Mouse (Mus musculus) testis, adult 2 months (tissue): ENCODE measurements around the gene Wnt10b. TPM values are rescaled to one million over a fixed set of nuclear protein-coding genes. Genes with fewer than 3 reads are reported as not detected.
"Not testable (repeated sequence)": the region's sequence is repeated elsewhere in the genome, so short reads cannot be mapped to it uniquely, and the experiment has no call there.

Source experiments
- H3K27ac ChIP-seq: fragments of 200-500 bp; 2 replicates; pipeline ENCODE4 v1.5.1; 2012; ENCODE audit warnings: low read depth, low read length; ENCODE audit not compliant: control insufficient read depth, insufficient read depth
- H3K27me3 ChIP-seq: fragments of 200-500 bp; 2 replicates; pipeline ENCODE4 v1.6.1; 2012; ENCODE audit warnings: mild to moderate bottlenecking, low read length, moderate library complexity; ENCODE audit not compliant: control insufficient read depth, insufficient read depth
- H3K36me3 ChIP-seq: fragments of 200-500 bp; 2 replicates; pipeline ENCODE4 v1.6.1; 2012; ENCODE audit warnings: mild to moderate bottlenecking, low read length; ENCODE audit not compliant: control insufficient read depth, insufficient read depth
- H3K4me1 ChIP-seq: fragments of 200-500 bp; 2 replicates; pipeline ENCODE4 v1.6.1; 2012; ENCODE audit warnings: low read length; ENCODE audit not compliant: control insufficient read depth, insufficient read depth
- H3K4me3 ChIP-seq: fragments of 200-500 bp; 2 replicates; pipeline ENCODE4 v1.5.1; 2012; ENCODE audit warnings: low read depth, mild to moderate bottlenecking, low read length, moderate library complexity, mixed read lengths; ENCODE audit not compliant: control insufficient read depth
- CTCF ChIP-seq: fragments of 200-500 bp; IDR thresholded peaks from 2 replicates; pipeline ENCODE4 v1.5.1; 2012; ENCODE audit warnings: low read depth, mild to moderate bottlenecking, inconsistent platforms, low read length, moderate library complexity; ENCODE audit not compliant: control insufficient read depth, insufficient read depth, insufficient replicate concordance
- POLR2A ChIP-seq: fragments of 200-500 bp; IDR thresholded peaks from 2 replicates; pipeline ENCODE4 v1.6.1; 2012; ENCODE audit warnings: low read depth, mild to moderate bottlenecking, inconsistent platforms, low read length, moderate library complexity; ENCODE audit not compliant: control insufficient read depth
- polyA plus RNA-seq: library from polyadenylated mRNA; depleted of rRNA; stranded (reverse); fragments of >200 nt; gene quantifications from 2 replicates; pipeline ENCODE4 v1.2.3, GENCODE M21; 2012

Wnt10b gene
- polyA plus RNA-seq, 1 experiment = 0.47 TPM

- no peak for TF ChIP-seq POLR2A
- TF ChIP-seq CTCF = no peak
- H3K27me3 ChIP-seq = no peaks in the 10 kb centered on the region
- H3K27ac ChIP-seq = no peak overlapping the region
- no peaks in the 10 kb centered on the region; the same call in 1 of the 2 replicates for H3K36me3 ChIP-seq
- peaks cover 4% of the 10 kb centered on the region; the same call in 1 of the 2 replicates for H3K4me1 ChIP-seq
- H3K4me3 ChIP-seq = no peak overlapping the region
Observed at GRCm38 (mm10) chr15:98812741-98813424, 34.9 kb upstream of the Wnt10b start.

GRCm38 (mm10) chr15:98810212-98810611, 32.3 kb upstream of the Wnt10b start:
- not testable (repeated sequence) for H3K27me3 ChIP-seq

GRCm38 (mm10) chr15:98809390-98809789, 31.4 kb upstream of the Wnt10b start, which contains the start of gene Ddn:
Gene Ddn (minus strand): TSS chr15:98809490.
- no peak within 1 kb of the TSS for H3K4me3 ChIP-seq
- H3K27ac ChIP-seq = no peak within 1 kb of the TSS
- no peak for TF ChIP-seq POLR2A
- no peak for TF ChIP-seq CTCF

More at GRCm38 (mm10) chr15:98810212-98810611, 32.3 kb upstream of the Wnt10b start:
- H3K27ac ChIP-seq, H3K36me3 ChIP-seq, H3K4me3 ChIP-seq: not testable (repeated sequence)
- H3K4me1 ChIP-seq = peaks cover 23% of the 10 kb centered on the region

GRCm38 (mm10) chr15:98808651-98809134, 30.7 kb upstream of the Wnt10b start:
- no peaks in the 10 kb centered on the region for H3K36me3 ChIP-seq
- no peak overlapping the region for H3K27ac ChIP-seq
- TF ChIP-seq POLR2A (no peak), CTCF (no peak)
- peaks cover 3% of the 10 kb centered on the region; the same call in 1 of the 2 replicates for H3K27me3 ChIP-seq
- H3K4me3 ChIP-seq = no peak overlapping the region
- peaks cover 30% of the 10 kb centered on the region for H3K4me1 ChIP-seq

More at GRCm38 (mm10) chr15:98809390-98809789, 31.4 kb upstream of the Wnt10b start, which contains the start of gene Ddn:
- Histone ChIP-seq H3K27me3 (peaks cover 3% of the 10 kb centered on the region; the same call in 1 of the 2 replicates), H3K4me1 (peaks cover 25% of the 10 kb centered on the region), H3K36me3 (no peaks in the 10 kb centered on the region; the same call in 1 of the 2 replicates)

GRCm38 (mm10) chr15:98807895-98808650, 30.1 kb upstream of the Wnt10b start:
- Histone ChIP-seq H3K36me3 (no peaks in the 10 kb centered on the region), H3K27ac (no peak overlapping the region), H3K4me3 (no peak overlapping the region), H3K4me1 (peaks cover 30% of the 10 kb centered on the region), H3K27me3 (peaks cover 3% of the 10 kb centered on the region; the same call in 1 of the 2 replicates)
- TF ChIP-seq POLR2A (no peak), CTCF (no peak)

GRCm38 (mm10) chr15:98806809-98807770, 29.1 kb upstream of the Wnt10b start:
- Histone ChIP-seq H3K4me3 (no peak overlapping the region), H3K27me3 (peaks cover 3% of the 10 kb centered on the region; the same call in 1 of the 2 replicates), H3K4me1 (peaks cover 30% of the 10 kb centered on the region)

More at GRCm38 (mm10) chr15:98806809-98807770, 29.1 kb upstream of the Wnt10b start:
- TF ChIP-seq CTCF = no peak
- H3K27ac ChIP-seq = no peak overlapping the region
- no peaks in the 10 kb centered on the region for H3K36me3 ChIP-seq
